Mouse (Mus musculus) liver, postnatal 0 days (tissue): ENCODE data around the gene Epha1.

ENCODE experiments used
- CTCF ChIP-seq: sonication (generic); IDR thresholded peaks from 2 replicates; pipeline ENCODE4 v1.5.1; 2016; ENCODE audit warnings: antibody characterized with exemption, low read depth
- EP300 ChIP-seq: IDR thresholded peaks from 2 replicates; pipeline ENCODE4 v1.6.1; 2016; ENCODE audit warnings: antibody characterized with exemption, low read depth, mild to moderate bottlenecking

- TF ChIP-seq CTCF, result no peak
- TF ChIP-seq EP300, result no peak
These were observed 18.8 kb upstream of the Epha1 start for GRCm38 (mm10) chr6:42391796-42392330.
